Mouse (Mus musculus) heart, embryonic 16.5 days (tissue): Measurements from ENCODE around the gene Ccdc114. TPM values are rescaled to one million over a fixed set of nuclear protein-coding genes. Genes with fewer than 3 reads are reported as not detected.
"Not testable (repeated sequence)": the region's sequence is repeated elsewhere in the genome, so short reads cannot be mapped to it uniquely, and the experiment has no call there.

Experiments
- ATAC-seq: fragments of 200-750 bp; cut with Nextera tagmentation; replicated peaks from 2 replicates; pipeline ENCODE4 v1.8.0; 2017; ENCODE audit warnings: moderate number of reproducible peaks; ENCODE audit not compliant: insufficient read depth, low FRiP score; ENCODE audit errors: extremely low read depth
- H3K27ac ChIP-seq: fragments of 300-500 bp; sonication (generic); 2 replicates; pipeline ENCODE4 v1.5.1; 2014; ENCODE audit warnings: mild to moderate bottlenecking, low read length, control low read depth, moderate library complexity
- H3K27me3 ChIP-seq: fragments of 300-500 bp; sonication (generic); 2 replicates; pipeline ENCODE4 v1.6.1; 2014; ENCODE audit warnings: low read length, mixed read lengths; ENCODE audit not compliant: control insufficient read depth, insufficient read depth
- H3K36me3 ChIP-seq: fragments of 300-500 bp; sonication (generic); 2 replicates; pipeline ENCODE4 v1.6.1; 2014; ENCODE audit not compliant: control insufficient read depth, insufficient read depth
- H3K4me1 ChIP-seq: fragments of 300-500 bp; sonication (generic); 2 replicates; pipeline ENCODE4 v1.6.1; 2014; ENCODE audit warnings: low read length, mixed read lengths; ENCODE audit not compliant: control insufficient read depth, insufficient read depth
- H3K4me2 ChIP-seq: fragments of 300-500 bp; sonication (generic); 2 replicates; pipeline ENCODE4 v1.6.1; 2014; ENCODE audit warnings: low read depth, mild to moderate bottlenecking, control low read depth, low read length
- H3K4me3 ChIP-seq: fragments of 300-500 bp; sonication (generic); 2 replicates; pipeline ENCODE4 v1.5.1; 2014; ENCODE audit warnings: mild to moderate bottlenecking, control low read depth, low read length
- H3K9ac ChIP-seq: fragments of 300-500 bp; sonication (generic); 2 replicates; pipeline ENCODE4 v1.6.1; 2014; ENCODE audit warnings: low read length, control low read depth
- H3K9me3 ChIP-seq: fragments of 300-500 bp; sonication (generic); replicated peaks from 2 replicates; pipeline ENCODE4 v1.6.1; 2016; ENCODE audit warnings: low read length; ENCODE audit not compliant: control insufficient read depth
- WGBS: fragments of 180-500 bp; shearing (Covaris S2); extraction: QIAGEN DNeasy Blood & Tissue Kit; methylation state at CpG from one replicate; pipeline ENCODE4 v1.1.7; 2014; 5-methylcytosine and 5-hydroxymethylcytosine counted together
- polyA plus RNA-seq: library from polyadenylated mRNA; unstranded; fragments of >200 nt; fragmentation: Nextera tagmentation; extraction: Ambion mirVana; gene quantifications from 2 replicates; pipeline ENCODE4 v1.2.1, GENCODE M21; 2015

Gene Ccdc114
- 3.8 and 3.9 TPM in 2 replicates for polyA plus RNA-seq

- H3K9ac ChIP-seq, result peak within 1 kb of the TSS; percentile 70
- peaks cover 8% of the 10 kb centered on the region for H3K4me1 ChIP-seq
- H3K4me3 ChIP-seq, result peak within 1 kb of the TSS; percentile 63
- peaks cover 6% of the 10 kb centered on the region for H3K27me3 ChIP-seq
- H3K4me2 ChIP-seq, result peak within 1 kb of the TSS; percentile 83
- H3K9me3 ChIP-seq, result peaks cover 6% of the 10 kb centered on the region; the same call in 1 of the 2 replicates
- H3K27ac ChIP-seq, result peak within 1 kb of the TSS; percentile 95
- 6% methylated on average over 24 of the region's 24 CpGs for WGBS
- H3K36me3 ChIP-seq, result no peaks in the 10 kb centered on the region
- peak; percentile 65 for ATAC-seq
These were observed at the start of gene Ccdc114 for GRCm38 (mm10) chr7:45923762-45924428. Ccdc114 (plus strand) TSS chr7:45924072.

GRCm38 (mm10) chr7:45876895-45877294, 47.0 kb upstream of the Ccdc114 start:
- 93% methylated on average over 7 of the region's 7 CpGs for WGBS
- ATAC-seq, result no peak
- no peak overlapping the region for H3K9ac ChIP-seq

GRCm38 (mm10) chr7:45878278-45878677, 45.6 kb upstream of the Ccdc114 start, which contains the start of gene Grin2d:
Grin2d (minus strand) TSS chr7:45878378.
- H3K9me3 ChIP-seq, H3K4me2 ChIP-seq, H3K27me3 ChIP-seq, H3K27ac ChIP-seq, ATAC-seq, H3K9ac ChIP-seq, H3K4me3 ChIP-seq: not testable (repeated sequence)
- H3K4me1 ChIP-seq, result peaks cover 16% of the 10 kb centered on the region
- H3K36me3 ChIP-seq, result peaks cover 71% of the 10 kb centered on the region
- 85% methylated on average over 1 of the region's 1 CpGs for WGBS

More at GRCm38 (mm10) chr7:45876895-45877294, 47.0 kb upstream of the Ccdc114 start:
- Histone ChIP-seq H3K4me3 (no peak overlapping the region), H3K9me3 (no peaks in the 10 kb centered on the region), H3K27me3 (peaks cover 2% of the 10 kb centered on the region), H3K36me3 (peaks cover 57% of the 10 kb centered on the region), H3K4me1 (peaks cover 16% of the 10 kb centered on the region), H3K27ac (no peak overlapping the region), H3K4me2 (no peak overlapping the region)

GRCm38 (mm10) chr7:45880531-45880930, 43.3 kb upstream of the Ccdc114 start:
- WGBS, result 96% methylated on average over 4 of the region's 4 CpGs
- peaks cover 76% of the 10 kb centered on the region for H3K36me3 ChIP-seq

GRCm38 (mm10) chr7:45881011-45881410, 42.9 kb upstream of the Ccdc114 start:
- peaks cover 73% of the 10 kb centered on the region for H3K36me3 ChIP-seq
- no peak for ATAC-seq
- H3K27ac ChIP-seq, result no peak overlapping the region
- 91% methylated on average over 2 of the region's 2 CpGs for WGBS
- no peaks in the 10 kb centered on the region for H3K27me3 ChIP-seq
- H3K4me3 ChIP-seq, result no peak overlapping the region
- H3K9ac ChIP-seq, result no peak overlapping the region
- H3K4me1 ChIP-seq, result no peaks in the 10 kb centered on the region
- no peaks in the 10 kb centered on the region for H3K9me3 ChIP-seq
- no peak overlapping the region for H3K4me2 ChIP-seq

More at GRCm38 (mm10) chr7:45880531-45880930, 43.3 kb upstream of the Ccdc114 start:
- Histone ChIP-seq H3K4me3 (no peak overlapping the region), H3K27ac (no peak overlapping the region), H3K9me3 (no peaks in the 10 kb centered on the region), H3K4me2 (no peak overlapping the region), H3K9ac (no peak overlapping the region), H3K27me3 (no peaks in the 10 kb centered on the region), H3K4me1 (no peaks in the 10 kb centered on the region)
- no peak for ATAC-seq

GRCm38 (mm10) chr7:45887246-45887645, 36.6 kb upstream of the Ccdc114 start:
- H3K4me2 ChIP-seq, result no peak overlapping the region
- no peak overlapping the region for H3K27ac ChIP-seq
- WGBS, result 40% methylated on average over 3 of the region's 3 CpGs
- H3K9me3 ChIP-seq, result no peaks in the 10 kb centered on the region
- no peak overlapping the region for H3K9ac ChIP-seq
- ATAC-seq, result no peak
- peaks cover 29% of the 10 kb centered on the region for H3K36me3 ChIP-seq
- H3K27me3 ChIP-seq, result no peaks in the 10 kb centered on the region
- no peaks in the 10 kb centered on the region for H3K4me1 ChIP-seq
- no peak overlapping the region for H3K4me3 ChIP-seq

- H3K4me1 ChIP-seq, result peaks cover 1% of the 10 kb centered on the region; the same call in 1 of the 2 replicates
- WGBS, result 72% methylated on average over 2 of the region's 2 CpGs
- H3K9me3 ChIP-seq, result no peaks in the 10 kb centered on the region
- no peak for ATAC-seq
- H3K27ac ChIP-seq, result no peak overlapping the region
- H3K27me3 ChIP-seq, result no peaks in the 10 kb centered on the region
- no peak overlapping the region for H3K4me2 ChIP-seq
- no peak overlapping the region for H3K9ac ChIP-seq
- no peaks in the 10 kb centered on the region for H3K36me3 ChIP-seq
- H3K4me3 ChIP-seq, result no peak overlapping the region
These were observed 31.2 kb upstream of the Ccdc114 start for GRCm38 (mm10) chr7:45892651-45893050.

GRCm38 (mm10) chr7:45895931-45896516, 27.8 kb upstream of the Ccdc114 start:
- Histone ChIP-seq H3K27me3 (no peaks in the 10 kb centered on the region), H3K36me3 (no peaks in the 10 kb centered on the region), H3K4me1 (peaks cover 5% of the 10 kb centered on the region; the same call in 1 of the 2 replicates), H3K9ac (peak overlapping the region; percentile 35), H3K9me3 (no peaks in the 10 kb centered on the region), H3K4me2 (peak overlapping the region; percentile 85), H3K27ac (peak overlapping the region; percentile 29; the same call in 1 of the 2 replicates), H3K4me3 (peak overlapping the region; percentile 53)
- ATAC-seq, result 0 out of 2 replicates have a peak, but pooled peaks have one; percentile 0
- WGBS, result 74% methylated on average over 6 of the region's 6 CpGs
